Mouse (Mus musculus): ENCODE results near the gene Vstm4. TPM values are rescaled to one million over a fixed set of nuclear protein-coding genes. Genes with fewer than 3 reads are reported as not detected.

The Vstm4 gene
- total and polyA plus RNA-seq, 2 experiments from 2014 or later = 9.2 to 11.4 TPM

- no peak overlapping the region for H3K4me3 ChIP-seq (ENCODE audit: low read depth, low read length)
- no peak for TF ChIP-seq CTCF (IDR thresholded peaks at IDR 0.05)
- H3K27me3 ChIP-seq (ENCODE audit: insufficient read depth, low read length) = no peaks in the 10 kb centered on the region
- WGBS = 52% methylated on average over 6 of the region's 6 CpGs
- DNase-seq (ENCODE audit: low spot score) = peak; percentile 30
- H3K27ac ChIP-seq (ENCODE audit: low read depth, low read length) = no peak overlapping the region
- no peak for ATAC-seq (ENCODE audit: low FRiP score)
- H3K4me2 ChIP-seq (ENCODE audit: low read depth, low read length, poor library complexity, severe bottlenecking) = no peak overlapping the region
- peaks cover 3% of the 10 kb centered on the region; the same call in 1 of the 2 replicates for H3K4me1 ChIP-seq (ENCODE audit: insufficient read depth, low read length)
- no peaks in the 10 kb centered on the region for H3K36me3 ChIP-seq (ENCODE audit: insufficient read depth, low read length)
- no peak overlapping the region for H3K9ac ChIP-seq (replicated peaks; ENCODE audit: low read length, poor library complexity, severe bottlenecking)
- H3K9me3 ChIP-seq (ENCODE audit: low read length) = no peaks in the 10 kb centered on the region
These were observed 28.4 kb upstream of the Vstm4 start for GRCm38 (mm10) chr14:32827994-32828650.

GRCm38 (mm10) chr14:32833847-32834246, 22.7 kb upstream of the Vstm4 start, which contains the start of gene Fam170b:
Gene Fam170b (plus strand): TSS chr14:32833962.
- Histone ChIP-seq H3K36me3 (ENCODE audit: insufficient read depth, low read length) (no peaks in the 10 kb centered on the region), H3K9ac (replicated peaks; ENCODE audit: low read length, poor library complexity, severe bottlenecking) (no peak within 1 kb of the TSS), H3K27me3 (ENCODE audit: insufficient read depth, low read length) (no peaks in the 10 kb centered on the region), H3K4me1 (ENCODE audit: insufficient read depth, low read length) (no peaks in the 10 kb centered on the region), H3K4me3 (ENCODE audit: low read depth, low read length) (no peak within 1 kb of the TSS), H3K4me2 (ENCODE audit: low read depth, low read length, poor library complexity, severe bottlenecking) (no peak within 1 kb of the TSS), H3K27ac (ENCODE audit: low read depth, low read length) (no peak within 1 kb of the TSS), H3K9me3 (ENCODE audit: low read length) (no peaks in the 10 kb centered on the region)
- DNase-seq (ENCODE audit: low spot score) = no peak
- 80% methylated on average over 8 of the region's 8 CpGs for WGBS
- no peak for TF ChIP-seq CTCF (IDR thresholded peaks at IDR 0.05)
- no peak for ATAC-seq (ENCODE audit: low FRiP score)

GRCm38 (mm10) chr14:32835181-32835580, 21.4 kb upstream of the Vstm4 start:
- no peak overlapping the region for H3K9ac ChIP-seq (replicated peaks; ENCODE audit: low read length, poor library complexity, severe bottlenecking)
- DNase-seq (ENCODE audit: low spot score) = no peak
- H3K27ac ChIP-seq (ENCODE audit: low read depth, low read length) = no peak overlapping the region
- H3K4me3 ChIP-seq (ENCODE audit: low read depth, low read length) = no peak overlapping the region
- no peaks in the 10 kb centered on the region for H3K27me3 ChIP-seq (ENCODE audit: insufficient read depth, low read length)
- H3K36me3 ChIP-seq (ENCODE audit: insufficient read depth, low read length) = no peaks in the 10 kb centered on the region
- ATAC-seq (ENCODE audit: low FRiP score) = no peak
- H3K9me3 ChIP-seq (ENCODE audit: low read length) = no peaks in the 10 kb centered on the region
- H3K4me1 ChIP-seq (ENCODE audit: insufficient read depth, low read length) = no peaks in the 10 kb centered on the region
- H3K4me2 ChIP-seq (ENCODE audit: low read depth, low read length, poor library complexity, severe bottlenecking) = no peak overlapping the region
- WGBS = 90% methylated on average over 14 of the region's 14 CpGs
- no peak for TF ChIP-seq CTCF (IDR thresholded peaks at IDR 0.05)

- ATAC-seq (ENCODE audit: low FRiP score) (no peak), DNase-seq (ENCODE audit: low spot score) (no peak)
- Histone ChIP-seq H3K36me3 (ENCODE audit: insufficient read depth, low read length) (no peaks in the 10 kb centered on the region), H3K27me3 (ENCODE audit: insufficient read depth, low read length) (no peaks in the 10 kb centered on the region), H3K4me3 (ENCODE audit: low read depth, low read length) (no peak overlapping the region), H3K9ac (replicated peaks; ENCODE audit: low read length, poor library complexity, severe bottlenecking) (no peak overlapping the region), H3K4me2 (ENCODE audit: low read depth, low read length, poor library complexity, severe bottlenecking) (no peak overlapping the region), H3K9me3 (ENCODE audit: low read length) (no peaks in the 10 kb centered on the region), H3K4me1 (ENCODE audit: insufficient read depth, low read length) (no peaks in the 10 kb centered on the region), H3K27ac (ENCODE audit: low read depth, low read length) (no peak overlapping the region)
- no peak for TF ChIP-seq CTCF (IDR thresholded peaks at IDR 0.05)
- 90% methylated on average over 14 of the region's 14 CpGs for WGBS
These were observed 21.0 kb upstream of the Vstm4 start for GRCm38 (mm10) chr14:32835596-32835995.

GRCm38 (mm10) chr14:32836191-32836590, 20.4 kb upstream of the Vstm4 start:
- Histone ChIP-seq H3K4me3 (ENCODE audit: low read depth, low read length) (no peak overlapping the region), H3K4me1 (ENCODE audit: insufficient read depth, low read length) (no peaks in the 10 kb centered on the region), H3K27me3 (ENCODE audit: insufficient read depth, low read length) (no peaks in the 10 kb centered on the region), H3K9ac (replicated peaks; ENCODE audit: low read length, poor library complexity, severe bottlenecking) (no peak overlapping the region), H3K9me3 (ENCODE audit: low read length) (no peaks in the 10 kb centered on the region), H3K4me2 (ENCODE audit: low read depth, low read length, poor library complexity, severe bottlenecking) (no peak overlapping the region), H3K36me3 (ENCODE audit: insufficient read depth, low read length) (no peaks in the 10 kb centered on the region), H3K27ac (ENCODE audit: low read depth, low read length) (no peak overlapping the region)
- DNase-seq (ENCODE audit: low spot score) = no peak
- WGBS = 94% methylated on average over 11 of the region's 11 CpGs
- TF ChIP-seq CTCF (IDR thresholded peaks at IDR 0.05) = no peak
- no peak for ATAC-seq (ENCODE audit: low FRiP score)

- no peak for ATAC-seq (ENCODE audit: low FRiP score)
These were observed 14.5 kb upstream of the Vstm4 start for GRCm38 (mm10) chr14:32842052-32842451.

More at GRCm38 (mm10) chr14:32842052-32842451, 14.5 kb upstream of the Vstm4 start:
- H3K27me3 ChIP-seq (ENCODE audit: insufficient read depth, low read length) = no peaks in the 10 kb centered on the region
- no peaks in the 10 kb centered on the region for H3K9me3 ChIP-seq (ENCODE audit: low read length)
- no peaks in the 10 kb centered on the region for H3K36me3 ChIP-seq (ENCODE audit: insufficient read depth, low read length)
- no peak overlapping the region for H3K4me2 ChIP-seq (ENCODE audit: low read depth, low read length, poor library complexity, severe bottlenecking)
- no peak overlapping the region for H3K9ac ChIP-seq (replicated peaks; ENCODE audit: low read length, poor library complexity, severe bottlenecking)
- no peak for DNase-seq (ENCODE audit: low spot score)
- TF ChIP-seq CTCF (IDR thresholded peaks at IDR 0.05) = no peak
- H3K27ac ChIP-seq (ENCODE audit: low read depth, low read length) = no peak overlapping the region
- H3K4me3 ChIP-seq (ENCODE audit: low read depth, low read length) = no peak overlapping the region
- H3K4me1 ChIP-seq (ENCODE audit: insufficient read depth, low read length) = no peaks in the 10 kb centered on the region
